Comparison of ENCODE assay signal across 24 mouse cellular contexts in genomic region chr9:31437861-31438260, GRCm38 (mm10). TPM values are rescaled to one million over a fixed set of nuclear protein-coding genes. Genes with fewer than 3 reads are reported as not detected.
A peak's percentile ranks its signal among the peaks of the same experiment; 100 is the strongest.
DNase-seq lines count a peak whose midpoint lies in the region; ATAC-seq lines count a peak whose summit lies in the region.
"Had no signal": no experiment of that assay in that cellular context is flagged by ENCODE, and none has a peak within 500 bp of the region (broad histone marks: within the 10 kb centered on the region; RNA-seq: fewer than 3 reads in every experiment).

No protein-coding gene starts in this region.

- 60% methylated on average over 7 of the region's 7 CpGs for WGBS in intestine, embryonic 14.5 days
- 60% methylated on average over 7 of the region's 7 CpGs for WGBS in kidney, embryonic 15.5 days
- 29% methylated on average over 7 of the region's 7 CpGs for WGBS in large intestine, adult 2 months
- 89% methylated on average over 7 of the region's 7 CpGs for WGBS in forebrain, embryonic 10.5 days

- no peak overlapping the region for H3K4me2 ChIP-seq in intestine, embryonic 14.5 days (ENCODE audit: low read length)
- no peak overlapping the region for H3K4me2 ChIP-seq in kidney, embryonic 15.5 days
- H3K4me2 ChIP-seq: forebrain, embryonic 15.5 days; hindbrain, embryonic 13.5 days; midbrain, embryonic 12.5 days; neural tube, embryonic 13.5 days had no signal

- no peak overlapping the region for H3K9ac ChIP-seq in intestine, embryonic 14.5 days (ENCODE audit: low read length)
- no peak overlapping the region for H3K9ac ChIP-seq in kidney, embryonic 15.5 days
- H3K9ac ChIP-seq: forebrain, embryonic 15.5 days; hindbrain, embryonic 13.5 days; midbrain, embryonic 12.5 days; neural tube, embryonic 13.5 days had no signal

- H3K4me3 ChIP-seq in intestine, embryonic 14.5 days (ENCODE audit: low read depth, low read length), result no peak overlapping the region
- no peak overlapping the region for H3K4me3 ChIP-seq in kidney, embryonic 15.5 days (replicated peaks)
- H3K4me3 ChIP-seq in forebrain, embryonic 10.5 days, result no peak overlapping the region
- H3K4me3 ChIP-seq: erythroblast, embryonic 14.5 days; forebrain, embryonic 15.5 days; gastrocnemius, adult 2 months; heart, adult 2 months; hindbrain, embryonic 13.5 days; layer of hippocampus, adult 2 months; midbrain, embryonic 12.5 days; neural tube, embryonic 13.5 days had no signal

- H3K27me3 ChIP-seq in intestine, embryonic 14.5 days (replicated peaks; ENCODE audit: control insufficient read depth, insufficient read depth, low read length), result no peaks in the 10 kb centered on the region
- no peaks in the 10 kb centered on the region for H3K27me3 ChIP-seq in kidney, embryonic 15.5 days
- H3K27me3 ChIP-seq in forebrain, embryonic 10.5 days (ENCODE audit: poor library complexity, severe bottlenecking), result no peaks in the 10 kb centered on the region
- H3K27me3 ChIP-seq: forebrain, embryonic 15.5 days; hindbrain, embryonic 13.5 days; midbrain, embryonic 12.5 days; neural tube, embryonic 13.5 days had no signal

- H3K9me3 ChIP-seq in intestine, embryonic 14.5 days (ENCODE audit: control insufficient read depth, low read length), result no peaks in the 10 kb centered on the region
- no peaks in the 10 kb centered on the region for H3K9me3 ChIP-seq in kidney, embryonic 15.5 days (replicated peaks)
- H3K9me3 ChIP-seq in forebrain, embryonic 10.5 days, result no peaks in the 10 kb centered on the region
- H3K9me3 ChIP-seq: forebrain, embryonic 15.5 days; G1E; hindbrain, embryonic 13.5 days; midbrain, embryonic 12.5 days; neural tube, embryonic 13.5 days had no signal

- peak overlapping the region; percentile 29; the same call in 1 of the 2 replicates for H3K27ac ChIP-seq in intestine, embryonic 14.5 days (ENCODE audit: low read depth)
- peak overlapping the region; percentile 45; the same call in 1 of the 2 replicates for H3K27ac ChIP-seq in kidney, embryonic 15.5 days
- H3K27ac ChIP-seq in forebrain, embryonic 10.5 days, result no peak overlapping the region
- H3K27ac ChIP-seq: forebrain, embryonic 15.5 days; gastrocnemius, adult 2 months; heart, adult 2 months; hindbrain, embryonic 13.5 days; layer of hippocampus, adult 2 months; macrophage; midbrain, embryonic 12.5 days; neural tube, embryonic 13.5 days had no signal

- peak; percentile 89 for ATAC-seq in intestine, embryonic 14.5 days (replicated peaks; ENCODE audit: low FRiP score, low TSS enrichment, low read depth)
- ATAC-seq in kidney, embryonic 15.5 days (replicated peaks; ENCODE audit: low FRiP score), result 0 out of 2 replicates have a peak, but pooled peaks have one; percentile 62
- ATAC-seq: forebrain, embryonic 15.5 days had no signal

- H3K36me3 ChIP-seq in intestine, embryonic 14.5 days (ENCODE audit: control insufficient read depth, insufficient read depth, low read length), result no peaks in the 10 kb centered on the region
- no peaks in the 10 kb centered on the region for H3K36me3 ChIP-seq in kidney, embryonic 15.5 days
- H3K36me3 ChIP-seq in forebrain, embryonic 10.5 days (replicated peaks), result no peaks in the 10 kb centered on the region
- H3K36me3 ChIP-seq: forebrain, embryonic 15.5 days; G1E; hindbrain, embryonic 13.5 days; midbrain, embryonic 12.5 days; neural tube, embryonic 13.5 days had no signal

- no peaks in the 10 kb centered on the region for H3K4me1 ChIP-seq in intestine, embryonic 14.5 days (replicated peaks; ENCODE audit: control insufficient read depth, insufficient read depth, low read length)
- H3K4me1 ChIP-seq in kidney, embryonic 15.5 days, result no peaks in the 10 kb centered on the region
- H3K4me1 ChIP-seq in forebrain, embryonic 10.5 days, result no peaks in the 10 kb centered on the region
- H3K4me1 ChIP-seq: forebrain, embryonic 15.5 days; hindbrain, embryonic 13.5 days; midbrain, embryonic 12.5 days; neural tube, embryonic 13.5 days had no signal

- DNase-seq in R1 (ENCODE audit: low read depth, low spot score), result peak; percentile 66
- no peak for DNase-seq in intestine, embryonic 14.5 days (ENCODE audit: low spot score)
- DNase-seq in large intestine, adult 2 months (ENCODE audit: low read depth, low spot score), result peak; percentile 95
- no peak for DNase-seq in adrenal gland, postnatal 10 days
- no peak for DNase-seq in forebrain, embryonic 10.5 days (ENCODE audit: extremely low spot score, low spot score)
- no peak for DNase-seq in ovary, postnatal 36 days (ENCODE audit: low spot score)
- DNase-seq: cerebellum, adult 2 months; gastrocnemius, adult 2 months; heart, adult 2 months; liver; lung, adult 2 months; thymus, postnatal 25 days had no signal

RNA-seq across cellular contexts. Expression of gene Tmem45b, which starts 26.4 kb away (rescaled TPM):
- 43.2 and 51.3 TPM in 2 replicates for polyA plus RNA-seq in intestine, embryonic 14.5 days (2014; fragmentation: Nextera tagmentation; extraction: Ambion mirVana)
- polyA plus RNA-seq in kidney, embryonic 15.5 days (2015; fragmentation: Nextera tagmentation; extraction: Ambion mirVana), result 16.8 and 18.5 TPM in 2 replicates
- 312 and 454 TPM in 2 replicates for polyA plus RNA-seq in large intestine, adult 2 months (2012; rRNA removed)
- total RNA-seq in adrenal gland, postnatal 10 days (2021), result 10 to 100 TPM; 21.0 to 36.7 TPM
- not detected in 2 replicates for polyA plus RNA-seq in forebrain, embryonic 10.5 days (2016; fragmentation: Nextera tagmentation; extraction: Ambion mirVana)
- total RNA-seq: common myeloid progenitor, adult 5-6 weeks; layer of hippocampus, adult 2 months; left cerebral cortex, postnatal 36 days had no signal
- polyA plus RNA-seq: erythroblast, embryonic 14.5 days; G1E; heart, postnatal 0 days; macrophage; midbrain, embryonic 12.5 days had no signal

RNA-seq across cellular contexts. Expression of gene Nfrkb, which starts 51.9 kb away (rescaled TPM):
- 27.5 and 30.6 TPM in 2 replicates for polyA plus RNA-seq in intestine, embryonic 14.5 days (2014; fragmentation: Nextera tagmentation; extraction: Ambion mirVana)
- polyA plus RNA-seq in kidney, embryonic 15.5 days (2015; fragmentation: Nextera tagmentation; extraction: Ambion mirVana), result 19.8 and 21.3 TPM in 2 replicates
- 9.4 and 16.0 TPM in 2 replicates for polyA plus RNA-seq in large intestine, adult 2 months (2012; rRNA removed)
- total RNA-seq in adrenal gland, postnatal 10 days (2021), result 10 to 100 TPM; 19.1 to 30.3 TPM
- polyA plus RNA-seq in forebrain, embryonic 10.5 days (2016; fragmentation: Nextera tagmentation; extraction: Ambion mirVana), result 20.0 and 24.0 TPM in 2 replicates

Comparison
In these comparisons a context has a peak if more than half of its experiments do, and no peak if none do; other contexts are left out.
1. DNase-seq: peak in R1 (single experiment) and large intestine, adult 2 months (single experiment); none in intestine, embryonic 14.5 days (single experiment), adrenal gland, postnatal 10 days (single experiment), forebrain, embryonic 10.5 days (single experiment) and ovary, postnatal 36 days (single experiment).
2. RNA of gene Tmem45b, which starts 26.4 kb away (polyA plus RNA-seq): 312 to 454 TPM in large intestine, adult 2 months, 43.2 to 51.3 TPM in intestine, embryonic 14.5 days and 16.8 to 18.5 TPM in kidney, embryonic 15.5 days; not detected in forebrain, embryonic 10.5 days; every median in the first group is over 10 times any median in the second.